21 mouse cellular contexts compared by ENCODE assay signal in the genomic region with DNA sequence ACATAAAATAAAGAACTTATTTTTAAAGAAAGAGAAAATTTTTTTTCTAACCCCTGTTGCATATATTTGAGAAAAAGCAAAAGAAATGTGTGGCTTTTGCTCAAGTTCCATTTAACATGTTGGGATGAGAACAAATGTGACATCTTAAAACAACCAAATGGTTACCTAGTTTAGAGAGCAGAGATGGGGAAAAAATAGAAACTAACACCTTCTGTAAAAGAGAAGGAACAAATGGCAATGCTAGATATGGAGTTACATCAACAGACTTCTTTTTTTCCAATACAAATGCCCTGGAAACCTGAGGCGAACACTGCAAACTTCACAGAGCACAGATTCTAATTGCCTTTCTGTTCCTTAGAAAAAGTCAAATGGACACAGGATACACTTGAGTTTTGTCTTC.
"Had no signal": no experiment of that assay in that cellular context is flagged by ENCODE, and none has a peak within 500 bp of the region (broad histone marks: within the 10 kb centered on the region; RNA-seq: fewer than 3 reads in every experiment).

No protein-coding gene starts in this region.

- ATAC-seq: hindbrain, embryonic 16.5 days; hindbrain, postnatal 0 days; inflammation-experienced regulatory T-cells, adult 6 months; intestine, embryonic 15.5 days; intestine, embryonic 16.5 days; intestine, postnatal 0 days had no signal

- DNase-seq: heart, postnatal 10 days; heart, postnatal 14 days; heart, postnatal 36 days; heart, postnatal 4 days; kidney, adult 11 months; kidney, adult 18-20 months; kidney, adult 2 months; kidney, adult 8-10 months; kidney, adult 9 months; kidney, postnatal 10 days; kidney, postnatal 14 days; kidney, postnatal 25 days; kidney, postnatal 36 days; layer of hippocampus, adult 9-11 months; layer of hippocampus, postnatal 36 days had no signal
